ENCODE assay signal across 9 mouse cellular contexts in the genomic region with DNA sequence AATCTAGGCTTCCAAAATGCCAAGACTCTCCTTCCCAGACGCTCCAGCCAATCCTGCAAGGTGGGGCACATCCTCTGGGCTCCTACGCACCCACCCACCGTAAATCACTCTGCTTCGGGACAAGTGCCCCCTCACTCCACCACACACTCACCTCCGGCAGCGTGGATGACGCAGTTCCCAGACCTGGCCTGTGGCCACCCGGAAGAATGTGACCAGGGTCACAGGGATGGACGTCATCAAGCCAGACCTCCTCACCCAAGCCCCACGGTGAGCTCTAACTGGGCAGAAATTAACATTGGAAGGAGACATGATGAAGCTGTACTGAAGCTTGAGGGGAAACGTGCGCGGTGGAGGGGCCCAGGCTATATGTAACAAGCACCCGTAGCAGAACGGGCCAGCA. TPM values are rescaled to one million over a fixed set of nuclear protein-coding genes. Genes with fewer than 3 reads are reported as not detected.
DNase-seq lines count a peak whose midpoint lies in the region; ATAC-seq and TF ChIP-seq lines count a peak whose summit lies in the region.
"Had no signal": no experiment of that assay in that cellular context is flagged by ENCODE, and none has a peak within 500 bp of the region (broad histone marks: within the 10 kb centered on the region; RNA-seq: fewer than 3 reads in every experiment).

No protein-coding gene starts in this region.

- H3K27me3 ChIP-seq in liver, adult 2 months (ENCODE audit: control insufficient read depth, insufficient read depth, low read length) = no peaks in the 10 kb centered on the region
- no peaks in the 10 kb centered on the region for H3K27me3 ChIP-seq in embryonic facial prominence, embryonic 10.5 days (replicated peaks; ENCODE audit: low read depth, poor library complexity, severe bottlenecking)
- H3K27me3 ChIP-seq in hindbrain, embryonic 10.5 days (ENCODE audit: insufficient read depth, poor library complexity, severe bottlenecking) = no peaks in the 10 kb centered on the region
- H3K27me3 ChIP-seq: midbrain, embryonic 12.5 days had no signal

- H3K4me3 ChIP-seq in liver, adult 2 months (ENCODE audit: insufficient read depth, low read depth, low read length) = no peak overlapping the region
- H3K4me3 ChIP-seq in embryonic facial prominence, embryonic 10.5 days = no peak overlapping the region
- H3K4me3 ChIP-seq in hindbrain, embryonic 10.5 days = no peak overlapping the region
- H3K4me3 ChIP-seq: midbrain, embryonic 12.5 days had no signal

- H3K27ac ChIP-seq in liver, adult 2 months (replicated peaks; ENCODE audit: insufficient read depth, low read depth, low read length) = peak overlapping the region; percentile 63
- peak overlapping the region; percentile 51; the same call in 1 of the 2 replicates for H3K27ac ChIP-seq in embryonic facial prominence, embryonic 10.5 days (replicated peaks)
- no peak overlapping the region for H3K27ac ChIP-seq in hindbrain, embryonic 10.5 days
- H3K27ac ChIP-seq: midbrain, embryonic 12.5 days had no signal

- peaks cover 10% of the 10 kb centered on the region; the same call in 1 of the 2 replicates for H3K36me3 ChIP-seq in liver, adult 2 months (ENCODE audit: control insufficient read depth, insufficient read depth, low read length)
- H3K36me3 ChIP-seq in embryonic facial prominence, embryonic 10.5 days (replicated peaks) = peaks cover 47% of the 10 kb centered on the region
- H3K36me3 ChIP-seq in hindbrain, embryonic 10.5 days = no peaks in the 10 kb centered on the region; the same call in 1 of the 2 replicates

- ATAC-seq in erythroid progenitor cell, adult 5-6 weeks (replicated peaks; ENCODE audit: low FRiP score, poor library complexity, severe bottlenecking) = no peak

- no peaks in the 10 kb centered on the region for H3K9me3 ChIP-seq in embryonic facial prominence, embryonic 10.5 days
- H3K9me3 ChIP-seq in hindbrain, embryonic 10.5 days = no peaks in the 10 kb centered on the region
- H3K9me3 ChIP-seq: midbrain, embryonic 12.5 days had no signal

- peaks cover 46% of the 10 kb centered on the region for H3K79me2 ChIP-seq in liver, adult 2 months (ENCODE audit: control insufficient read depth, insufficient read depth, low read length)

- WGBS in liver, adult 2 months = 74% methylated on average over 15 of the region's 15 CpGs
- 78% methylated on average over 15 of the region's 15 CpGs for WGBS in embryonic facial prominence, embryonic 10.5 days
- 89% methylated on average over 15 of the region's 15 CpGs for WGBS in hindbrain, embryonic 10.5 days

- no peak for TF ChIP-seq POLR2A in liver, adult 2 months (IDR thresholded peaks at IDR 0.05; ENCODE audit: extremely low read depth, insufficient read depth, low read length)

- no peak for DNase-seq in liver, adult 2 months (ENCODE audit: extremely low read depth, low read depth, low spot score)
- no peak for DNase-seq in liver
- DNase-seq in adrenal gland, postnatal 10 days = peak; percentile 84
- DNase-seq in embryonic facial prominence, embryonic 10.5 days (ENCODE audit: low spot score) = no peak
- DNase-seq in kidney, postnatal 36 days = peak; percentile 81 to 87
- no peak for DNase-seq in hindbrain, embryonic 10.5 days (ENCODE audit: low spot score)
- DNase-seq: thymus, postnatal 14 days had no signal

- H3K9ac ChIP-seq in liver, adult 2 months (ENCODE audit: low read depth, low read length) = 0 out of 2 replicates have a peak overlapping the region, but pooled peaks have one; percentile 22
- H3K9ac ChIP-seq: midbrain, embryonic 12.5 days had no signal

- no peak for TF ChIP-seq CTCF in liver, adult 2 months (IDR thresholded peaks at IDR 0.05; ENCODE audit: low read depth, low read length)

- H3K4me1 ChIP-seq in liver, adult 2 months (ENCODE audit: control insufficient read depth, insufficient read depth, low read length) = peaks cover 38% of the 10 kb centered on the region
- peaks cover 70% of the 10 kb centered on the region for H3K4me1 ChIP-seq in embryonic facial prominence, embryonic 10.5 days
- peaks cover 52% of the 10 kb centered on the region for H3K4me1 ChIP-seq in hindbrain, embryonic 10.5 days (replicated peaks)
- H3K4me1 ChIP-seq: midbrain, embryonic 12.5 days had no signal

RNA-seq across cellular contexts. Expression of a gene that starts 28.7 kb away (rescaled TPM):
- 37.1 and 37.7 TPM in 2 replicates for total RNA-seq in liver, adult 2 months (2014; rRNA removed)
- 22.6 and 26.1 TPM in 2 replicates for polyA plus RNA-seq in liver, adult 2 months (2012; rRNA removed)
- 100 to 1,000 TPM; 107 to 135 TPM for total RNA-seq in adrenal gland, postnatal 10 days (2021)
- polyA plus RNA-seq in embryonic facial prominence, embryonic 10.5 days (2016; fragmentation: Nextera tagmentation; extraction: Ambion mirVana) = 26.3 and 30.2 TPM in 2 replicates
- 6.8 and 9.6 TPM in 2 replicates for total RNA-seq in erythroid progenitor cell, adult 5-6 weeks (2015; ENCODE audit: low replicate concordance)
- 3.9 and 6.7 TPM in 2 replicates for total RNA-seq in erythroid progenitor cell, adult 5-6 weeks (2017; ENCODE audit: low replicate concordance)
- 19.3 and 23.7 TPM in 2 replicates for polyA plus RNA-seq in hindbrain, embryonic 10.5 days (2016; fragmentation: Nextera tagmentation; extraction: Ambion mirVana)

Comparison
In these comparisons a context has a peak if more than half of its experiments do, and no peak if none do; other contexts are left out.
1. DNase-seq: peak in adrenal gland, postnatal 10 days (single experiment) and kidney, postnatal 36 days (2 of 2); none in liver, adult 2 months (single experiment), liver (single experiment), embryonic facial prominence, embryonic 10.5 days (single experiment) and hindbrain, embryonic 10.5 days (single experiment).